In genomic region chr11:6174719-6175118, GRCm38 (mm10) we compare ENCODE assay signal across 9 mouse cellular contexts. TPM values are rescaled to one million over a fixed set of nuclear protein-coding genes. Genes with fewer than 3 reads are reported as not detected.
DNase-seq lines count a peak whose midpoint lies in the region; ATAC-seq and TF ChIP-seq lines count a peak whose summit lies in the region.
"Had no signal": no experiment of that assay in that cellular context is flagged by ENCODE, and none has a peak within 500 bp of the region (broad histone marks: within the 10 kb centered on the region; RNA-seq: fewer than 3 reads in every experiment).

No protein-coding gene starts in this region.

- H3K4me1 ChIP-seq in heart, embryonic 12.5 days (replicated peaks): peaks cover 43% of the 10 kb centered on the region
- H3K4me1 ChIP-seq in kidney, embryonic 14.5 days (ENCODE audit: control insufficient read depth, insufficient read depth, low read length): peaks cover 36% of the 10 kb centered on the region

- peak; percentile 68 for ATAC-seq in heart, embryonic 12.5 days (ENCODE audit: insufficient number of reproducible peaks, low FRiP score)
- ATAC-seq in erythroid progenitor cell, adult 5-6 weeks (replicated peaks; ENCODE audit: low FRiP score, poor library complexity, severe bottlenecking): no peak
- ATAC-seq in kidney, embryonic 14.5 days (ENCODE audit: low FRiP score, low TSS enrichment): no peak

- H3K4me3 ChIP-seq in left cerebral cortex, adult 2 months: no peak overlapping the region
- no peak overlapping the region for H3K4me3 ChIP-seq in heart, embryonic 12.5 days
- H3K4me3 ChIP-seq in kidney, embryonic 14.5 days (ENCODE audit: low read length): no peak overlapping the region

- no peaks in the 10 kb centered on the region for H3K36me3 ChIP-seq in heart, embryonic 12.5 days
- H3K36me3 ChIP-seq in kidney, embryonic 14.5 days (ENCODE audit: control insufficient read depth, insufficient read depth, low read length): no peaks in the 10 kb centered on the region

- no peak overlapping the region for H3K9ac ChIP-seq in heart, embryonic 12.5 days
- H3K9ac ChIP-seq in kidney, embryonic 14.5 days (ENCODE audit: low read depth, low read length): no peak overlapping the region

- no peak for TF ChIP-seq CTCF in left cerebral cortex, adult 2 months (IDR thresholded peaks at IDR 0.05)

- DNase-seq in left cerebral cortex, adult 2 months (ENCODE audit: extremely low spot score in 1 of 2, low spot score in 2 of 2): no peak
- no peak for DNase-seq in left cerebral cortex, adult 11 months (ENCODE audit: low spot score)
- DNase-seq in adrenal gland, adult 8-10 months: peak; percentile 64
- peak; percentile 62 for DNase-seq in lung, postnatal 36 days
- no peak for DNase-seq in testis, postnatal 10 days (ENCODE audit: low spot score)
- DNase-seq: kidney, postnatal 14 days had no signal

- no peaks in the 10 kb centered on the region for H3K9me3 ChIP-seq in heart, embryonic 12.5 days (replicated peaks)
- H3K9me3 ChIP-seq in kidney, embryonic 14.5 days (ENCODE audit: control insufficient read depth, low read length): no peaks in the 10 kb centered on the region; the same call in 1 of the 2 replicates

- intact Hi-C loops in left cerebral cortex, adult 2 months (cut with DNase I): loop anchor here (1.0 kb wide), 1 partner anchor 54 kb away; no protein-coding TSS in a partner anchor

- peak overlapping the region; percentile 47 for H3K4me2 ChIP-seq in heart, embryonic 12.5 days
- no peak overlapping the region for H3K4me2 ChIP-seq in kidney, embryonic 14.5 days (replicated peaks; ENCODE audit: low read depth, low read length)

- H3K27ac ChIP-seq in left cerebral cortex, adult 2 months: peak overlapping the region; percentile 3
- H3K27ac ChIP-seq in heart, embryonic 12.5 days (ENCODE audit: poor library complexity, severe bottlenecking): peak overlapping the region; percentile 74
- no peak overlapping the region for H3K27ac ChIP-seq in kidney, embryonic 14.5 days (ENCODE audit: low read depth, low read length)

- WGBS in heart, embryonic 12.5 days: 18% methylated on average over 7 of the region's 7 CpGs
- WGBS in kidney, embryonic 14.5 days: 43% methylated on average over 7 of the region's 7 CpGs

- H3K27me3 ChIP-seq in heart, embryonic 12.5 days (replicated peaks): no peaks in the 10 kb centered on the region
- H3K27me3 ChIP-seq in kidney, embryonic 14.5 days (ENCODE audit: control insufficient read depth, insufficient read depth, low read length): no peaks in the 10 kb centered on the region

RNA-seq across cellular contexts. Expression of gene A730071L15Rik, which starts 25.1 kb away (rescaled TPM):
- under 1 TPM in 1 of 2 experiments, not detected in 1; 0.56 TPM for total RNA-seq in left cerebral cortex, adult 2 months (2021)
- under 1 TPM in 2 of 4 experiments, not detected in 2; 0.17 to 0.30 TPM for total RNA-seq in adrenal gland, adult 8-10 months (2022)
- polyA plus RNA-seq in heart, embryonic 12.5 days (2016; fragmentation: Nextera tagmentation; extraction: Ambion mirVana): 0.54 TPM in 1 of 2 replicates, not detected in the other
- total RNA-seq in erythroid progenitor cell, adult 5-6 weeks (2015; ENCODE audit: low replicate concordance): not detected in 2 replicates
- not detected in 2 replicates for total RNA-seq in erythroid progenitor cell, adult 5-6 weeks (2017; ENCODE audit: low replicate concordance)
- 0.74 and 0.89 TPM in 2 replicates for polyA plus RNA-seq in kidney, embryonic 14.5 days (2014; fragmentation: Nextera tagmentation; extraction: Ambion mirVana)

RNA-seq across cellular contexts. Expression of gene Nudcd3, which starts 25.5 kb away (rescaled TPM):
- total RNA-seq in left cerebral cortex, adult 2 months (2021): 100 to 1,000 TPM; 120 to 125 TPM
- total RNA-seq in adrenal gland, adult 8-10 months (2022): 10 to 100 TPM; 69.6 to 92.4 (median 82.8) TPM
- 35.5 and 36.7 TPM in 2 replicates for polyA plus RNA-seq in heart, embryonic 12.5 days (2016; fragmentation: Nextera tagmentation; extraction: Ambion mirVana)
- 15.1 and 15.5 TPM in 2 replicates for total RNA-seq in erythroid progenitor cell, adult 5-6 weeks (2015; ENCODE audit: low replicate concordance)
- 13.8 and 15.3 TPM in 2 replicates for total RNA-seq in erythroid progenitor cell, adult 5-6 weeks (2017; ENCODE audit: low replicate concordance)
- polyA plus RNA-seq in kidney, embryonic 14.5 days (2014; fragmentation: Nextera tagmentation; extraction: Ambion mirVana): 32.7 and 36.0 TPM in 2 replicates

RNA-seq across cellular contexts. Expression of gene Npc1l1, which starts 55.2 kb away (rescaled TPM):
- 1 to 10 TPM in 1 of 2 experiments, under 1 TPM in 1; 0.77 to 1.0 TPM for total RNA-seq in left cerebral cortex, adult 2 months (2021)
- under 1 TPM in 2 of 4 experiments, not detected in 2; 0.13 to 0.15 TPM for total RNA-seq in adrenal gland, adult 8-10 months (2022)
- polyA plus RNA-seq in heart, embryonic 12.5 days (2016; fragmentation: Nextera tagmentation; extraction: Ambion mirVana): 0.05 TPM in 1 of 2 replicates, not detected in the other
- not detected in 2 replicates for total RNA-seq in erythroid progenitor cell, adult 5-6 weeks (2015; ENCODE audit: low replicate concordance)
- total RNA-seq in erythroid progenitor cell, adult 5-6 weeks (2017; ENCODE audit: low replicate concordance): not detected in 2 replicates
- 0.05 and 0.11 TPM in 2 replicates for polyA plus RNA-seq in kidney, embryonic 14.5 days (2014; fragmentation: Nextera tagmentation; extraction: Ambion mirVana)

Comparison
In these comparisons a context has a peak if more than half of its experiments do, and no peak if none do; other contexts are left out.
1. DNase-seq: peak in adrenal gland, adult 8-10 months (single experiment) and lung, postnatal 36 days (single experiment); none in left cerebral cortex, adult 2 months (0 of 2), left cerebral cortex, adult 11 months (single experiment) and testis, postnatal 10 days (single experiment).
2. RNA of gene Nudcd3, which starts 25.5 kb away (total RNA-seq): 120 to 125 TPM in left cerebral cortex, adult 2 months and 69.6 to 92.4 TPM in adrenal gland, adult 8-10 months; 13.8 to 15.5 TPM in erythroid progenitor cell, adult 5-6 weeks; every median in the first group is over 4 times any median in the second.